Mouse (Mus musculus): ENCODE data around the gene Col5a1.

- peak; percentile 10 for TF ChIP-seq POLR2A (IDR thresholded peaks at IDR 0.05; ENCODE audit: insufficient read length, low read depth)
- no peak for TF ChIP-seq MYOD1 (IDR thresholded peaks at IDR 0.05; ENCODE audit: control insufficient read depth in 1 of 3, insufficient read length in 2 of 3, low read depth in 2 of 3)
- no peak for TF ChIP-seq MAX (IDR thresholded peaks at IDR 0.05; ENCODE audit: low read depth)
- TF ChIP-seq CEBPB (IDR thresholded peaks at IDR 0.05; ENCODE audit: insufficient read depth, poor library complexity, severe bottlenecking), result no peak
- no peak for TF ChIP-seq USF1 (IDR thresholded peaks at IDR 0.05; ENCODE audit: low read depth)
Measured at GRCm38 (mm10) chr2:27916316-27916715, 30.1 kb downstream of the Col5a1 start.

Measured in myocyte (in vitro differentiated cells).